ENCODE assay signal across 8 mouse cellular contexts in the genomic region with DNA sequence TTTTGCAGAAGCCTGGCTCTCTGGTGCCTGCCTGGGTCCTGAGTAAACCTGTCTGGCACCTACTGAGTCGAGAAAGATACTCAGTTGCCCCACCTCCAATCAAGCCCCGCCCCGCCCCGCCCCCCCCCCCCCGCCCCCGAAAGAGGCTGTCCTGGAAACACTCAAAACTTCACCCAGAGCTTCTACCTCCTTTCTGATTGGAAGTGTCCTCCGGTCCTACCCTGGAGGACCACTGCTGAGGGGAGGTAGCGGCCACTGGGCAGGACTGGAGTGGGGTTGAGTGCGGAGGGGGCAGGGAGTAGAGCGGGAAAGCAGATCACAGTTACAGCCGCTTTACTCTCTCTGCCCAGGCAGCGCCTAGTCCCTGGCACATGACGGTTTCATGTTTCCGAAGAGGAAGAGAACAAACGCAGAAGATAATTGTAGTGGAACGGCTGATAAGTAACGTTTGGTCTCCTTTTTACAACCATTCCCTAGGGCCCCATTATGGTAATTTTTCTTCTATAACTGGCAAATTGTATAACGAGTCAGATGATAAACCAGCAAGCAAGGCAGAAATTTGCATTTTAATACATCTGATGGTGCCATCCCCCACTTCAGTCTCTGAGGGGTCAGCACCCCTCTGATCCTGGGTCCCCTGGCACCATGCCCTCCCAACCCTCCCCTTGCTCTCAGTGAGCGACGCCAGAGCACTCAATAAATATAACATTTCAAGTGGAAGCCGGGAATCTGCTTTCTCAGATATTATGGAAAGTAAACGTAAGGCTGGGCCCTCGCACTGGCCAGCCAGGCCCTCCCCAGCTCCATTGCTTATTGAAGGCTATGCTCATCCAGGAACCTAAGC.
DNase-seq lines count a peak whose midpoint lies in the region; ATAC-seq and TF ChIP-seq lines count a peak whose summit lies in the region.

No protein-coding gene starts in this region.

- TF ChIP-seq POLR2A in MEL (IDR thresholded peaks at IDR 0.05; ENCODE audit: control insufficient read depth in 1 of 2, insufficient read depth in 1 of 2, low read depth in 1 of 2, low read length in 2 of 2, poor library complexity in 1 of 2), result peak; percentile 45 to 85; a peak in 3 of 4 replicates
- TF ChIP-seq POLR2A in small intestine, adult 2 months (IDR thresholded peaks at IDR 0.05; ENCODE audit: low read depth, low read length), result no peak

- H3K4me3 ChIP-seq in MEL (ENCODE audit: control insufficient read depth in 1 of 2, insufficient read depth in 1 of 2, low read depth in 2 of 2, low read length in 2 of 2), result peak overlapping the region; percentile 48 to 61
- peak overlapping the region; percentile 38 for H3K4me3 ChIP-seq in kidney, embryonic 16.5 days (ENCODE audit: low read length)
- H3K4me3 ChIP-seq in small intestine, adult 2 months (ENCODE audit: low read depth, low read length), result peak overlapping the region; percentile 60

- H3K79me2 ChIP-seq in MEL (ENCODE audit: control insufficient read depth, insufficient read depth, low read length, poor library complexity), result no peaks in the 10 kb centered on the region; the same call in 1 of the 2 replicates

- TF ChIP-seq EP300 in MEL (IDR thresholded peaks at IDR 0.05; ENCODE audit: low read depth in 1 of 2, low read length in 2 of 2), result peak; percentile 88 to 89

- H3K9me3 ChIP-seq in MEL (replicated peaks; ENCODE audit: insufficient read depth, low read length), result no peaks in the 10 kb centered on the region
- no peaks in the 10 kb centered on the region for H3K9me3 ChIP-seq in kidney, embryonic 16.5 days (ENCODE audit: low read length)

- DNase-seq in MEL (ENCODE audit: low read depth, low spot score), result peak; percentile 95
- DNase-seq in c-Kit-positive CD71-negative TER-119-negative erythroid progenitor cells, embryonic 14.5 days (ENCODE audit: low read depth), result peak; percentile 34
- peak; percentile 70 for DNase-seq in lung, postnatal 36 days
- no peak for DNase-seq in layer of hippocampus, adult 8-10 months (ENCODE audit: low spot score in 2 of 2)
- no peak for DNase-seq in layer of hippocampus, postnatal 36 days

- peaks cover 0 to 6% of the 10 kb centered on the region in 2 experiments; a peak in 1 of 4 replicates for H3K36me3 ChIP-seq in MEL (ENCODE audit: control insufficient read depth in 1 of 2, insufficient read depth in 2 of 2, low read length in 2 of 2)
- H3K36me3 ChIP-seq in kidney, embryonic 16.5 days (ENCODE audit: insufficient read depth, low read length), result no peaks in the 10 kb centered on the region
- H3K36me3 ChIP-seq in small intestine, adult 2 months (ENCODE audit: control insufficient read depth, insufficient read depth, low read length), result no peaks in the 10 kb centered on the region

- peaks cover 5 to 17% of the 10 kb centered on the region in 2 experiments; a peak in 3 of 4 replicates for H3K4me1 ChIP-seq in MEL (ENCODE audit: control insufficient read depth in 1 of 2, insufficient read depth in 2 of 2, low read length in 2 of 2)
- H3K4me1 ChIP-seq in kidney, embryonic 16.5 days (ENCODE audit: insufficient read depth, low read length), result peaks cover 34% of the 10 kb centered on the region
- H3K4me1 ChIP-seq in small intestine, adult 2 months (ENCODE audit: control insufficient read depth, insufficient read depth, insufficient read length, low read length), result no peaks in the 10 kb centered on the region; the same call in 1 of the 2 replicates

- TF ChIP-seq RAD21 in MEL (IDR thresholded peaks at IDR 0.05; ENCODE audit: low read depth, low read length), result no peak

- WGBS in kidney, embryonic 16.5 days, result 5% methylated on average over 22 of the region's 23 CpGs
- 4% methylated on average over 23 of the region's 23 CpGs for WGBS in small intestine, adult 2 months

- H3K4me2 ChIP-seq in kidney, embryonic 16.5 days (replicated peaks; ENCODE audit: low read depth, low read length), result peak overlapping the region; percentile 56

- peak; percentile 75 for ATAC-seq in granulocyte monocyte progenitor cell, adult 5-6 weeks (replicated peaks; ENCODE audit: poor library complexity, severe bottlenecking)
- ATAC-seq in kidney, embryonic 16.5 days (ENCODE audit: low FRiP score, low TSS enrichment), result peak; percentile 88

- no peak for TF ChIP-seq CTCF in MEL (IDR thresholded peaks at IDR 0.05 in 2 of 3, conservative IDR thresholded peaks at IDR 0.05 in 1 of 3; ENCODE audit: control insufficient read depth in 1 of 3, insufficient read depth in 1 of 3, low read depth in 2 of 3, low read length in 3 of 3, poor library complexity in 1 of 3, severe bottlenecking in 1 of 3)
- no peak for TF ChIP-seq CTCF in small intestine, adult 2 months (IDR thresholded peaks at IDR 0.05; ENCODE audit: extremely low read depth, insufficient read length, insufficient replicate concordance, low read depth, low read length)

- peak overlapping the region; percentile 99 for H3K27ac ChIP-seq in MEL (ENCODE audit: control insufficient read depth, low read depth, low read length)
- no peak overlapping the region for H3K27ac ChIP-seq in kidney, embryonic 16.5 days (ENCODE audit: low read length)
- no peak overlapping the region for H3K27ac ChIP-seq in small intestine, adult 2 months (ENCODE audit: insufficient read depth, low read depth, low read length)

- peak overlapping the region; percentile 73 for H3K9ac ChIP-seq in MEL (ENCODE audit: control insufficient read depth, low read depth, low read length, poor library complexity, severe bottlenecking)
- H3K9ac ChIP-seq in kidney, embryonic 16.5 days (replicated peaks; ENCODE audit: low read length), result peak overlapping the region; percentile 15; the same call in 1 of the 2 replicates

- no peaks in the 10 kb centered on the region for H3K27me3 ChIP-seq in MEL (ENCODE audit: control insufficient read depth in 1 of 2, insufficient read depth in 2 of 2, low read length in 2 of 2)
- no peaks in the 10 kb centered on the region for H3K27me3 ChIP-seq in kidney, embryonic 16.5 days (ENCODE audit: insufficient read depth, low read length)
- H3K27me3 ChIP-seq in small intestine, adult 2 months (ENCODE audit: control insufficient read depth, insufficient read depth, low read length), result no peaks in the 10 kb centered on the region

TF ChIP-seq in MEL, 35 proteins besides CTCF, POLR2A, EP300 and RAD21 (continues in another document):
- TF ChIP-seq ZC3H11A (IDR thresholded peaks at IDR 0.05; ENCODE audit: low read depth, low read length), result no peak
- peak; percentile 77 for TF ChIP-seq TBP (IDR thresholded peaks at IDR 0.05; ENCODE audit: low read depth, low read length)
- TF ChIP-seq HCFC1 (IDR thresholded peaks at IDR 0.05; ENCODE audit: low read depth, low read length), result peak; percentile 55
- TF ChIP-seq POLR2AphosphoS2 (IDR thresholded peaks at IDR 0.05; ENCODE audit: low read length), result peak; percentile 87; the same call in 1 of the 2 replicates
- TF ChIP-seq JUND (IDR thresholded peaks at IDR 0.05; ENCODE audit: low read depth, low read length), result no peak
- TF ChIP-seq MYC (IDR thresholded peaks at IDR 0.05; ENCODE audit: low read depth, low read length), result peak; percentile 75; the same call in 1 of the 2 replicates
- peak; percentile 85 for TF ChIP-seq SIN3A (IDR thresholded peaks at IDR 0.05; ENCODE audit: low read length)
- TF ChIP-seq KAT2A (conservative IDR thresholded peaks at IDR 0.05; ENCODE audit: low read depth, low read length), result no peak
- TF ChIP-seq UBTF (IDR thresholded peaks at IDR 0.05; ENCODE audit: borderline replicate concordance, insufficient read depth, low read depth, low read length), result 0 out of 2 replicates have a peak, but pooled peaks have one; percentile 43
- peak; percentile 72 for TF ChIP-seq NELFE (IDR thresholded peaks at IDR 0.05; ENCODE audit: low read depth, low read length)
- TF ChIP-seq MYB (IDR thresholded peaks at IDR 0.05; ENCODE audit: low read depth, low read length), result peak; percentile 85
- TF ChIP-seq MXI1 (IDR thresholded peaks at IDR 0.05; ENCODE audit: low read depth, low read length), result peak; percentile 75; the same call in 1 of the 2 replicates
- TF ChIP-seq MEF2A (IDR thresholded peaks at IDR 0.05; ENCODE audit: extremely low read depth, insufficient replicate concordance, low read depth, low read length, poor library complexity, severe bottlenecking), result no peak
- TF ChIP-seq MAFK (IDR thresholded peaks at IDR 0.05; ENCODE audit: borderline replicate concordance, low read depth, low read length), result no peak
- 0 out of 2 replicates have a peak, but pooled peaks have one; percentile 4 for TF ChIP-seq RCOR1 (IDR thresholded peaks at IDR 0.05; ENCODE audit: low read depth, low read length)
- TF ChIP-seq GATA1 (IDR thresholded peaks at IDR 0.05; ENCODE audit: low read depth, low read length), result peak; percentile 87
- peak; percentile 90 for TF ChIP-seq BHLHE40 (IDR thresholded peaks at IDR 0.05; ENCODE audit: borderline replicate concordance, low read depth, low read length)
- no peak for TF ChIP-seq TAL1 (IDR thresholded peaks at IDR 0.05; ENCODE audit: low read length)
- peak; percentile 78 for TF ChIP-seq USF1 (IDR thresholded peaks at IDR 0.05; ENCODE audit: low read depth, low read length)
- TF ChIP-seq MAX (IDR thresholded peaks at IDR 0.05; ENCODE audit: low read length), result peak; percentile 50; the same call in 1 of the 2 replicates
- no peak for TF ChIP-seq ZKSCAN1 (IDR thresholded peaks at IDR 0.05; ENCODE audit: low read depth, low read length)
- TF ChIP-seq CHD1 (IDR thresholded peaks at IDR 0.05; ENCODE audit: low read depth, low read length), result no peak
- no peak for TF ChIP-seq USF2 (IDR thresholded peaks at IDR 0.05; ENCODE audit: borderline replicate concordance in 1 of 2, insufficient read depth in 1 of 2, low read depth in 1 of 2, low read length in 2 of 2)
- TF ChIP-seq TCF12 (IDR thresholded peaks at IDR 0.05; ENCODE audit: low read depth, low read length), result peak; percentile 82
- TF ChIP-seq GABPA (IDR thresholded peaks at IDR 0.05; ENCODE audit: low read depth, low read length), result no peak
- TF ChIP-seq ZMIZ1 (IDR thresholded peaks at IDR 0.05; ENCODE audit: low read depth, low read length), result peak; percentile 97
- no peak; the same call in 1 of the 2 replicates for TF ChIP-seq ELF1 (IDR thresholded peaks at IDR 0.05; ENCODE audit: low read depth, low read length)
- peak; percentile 69 for TF ChIP-seq MAZ (IDR thresholded peaks at IDR 0.05; ENCODE audit: low read depth, low read length)
- no peak for TF ChIP-seq SMC3 (IDR thresholded peaks at IDR 0.05; ENCODE audit: low read depth, low read length)
- peak; percentile 79 for TF ChIP-seq E2F4 (IDR thresholded peaks at IDR 0.05; ENCODE audit: borderline replicate concordance, low read depth, low read length)
- TF ChIP-seq ZNF384 (IDR thresholded peaks at IDR 0.05; ENCODE audit: low read depth, low read length), result no peak
- TF ChIP-seq ETS1 (IDR thresholded peaks at IDR 0.05; ENCODE audit: low read depth, low read length), result peak; percentile 85
- TF ChIP-seq CHD2 (IDR thresholded peaks at IDR 0.05; ENCODE audit: low read length), result no peak

Comparison
In these comparisons a context has a peak if more than half of its experiments do, and no peak if none do; other contexts are left out.
1. DNase-seq: peak in MEL (single experiment), c-Kit-positive CD71-negative TER-119-negative erythroid progenitor cells, embryonic 14.5 days (single experiment) and lung, postnatal 36 days (single experiment); none in layer of hippocampus, adult 8-10 months (0 of 2) and layer of hippocampus, postnatal 36 days (0 of 2).
2. Peak in every context shown above with its lines, with median percentiles within 50 percentile points of each other: H3K4me3 ChIP-seq.